ENCODE assay signal across 8 mouse cellular contexts in genomic region chr7:25010090-25010913, GRCm38 (mm10). TPM values are rescaled to one million over a fixed set of nuclear protein-coding genes. Genes with fewer than 3 reads are reported as not detected.
DNase-seq lines count a peak whose midpoint lies in the region; ATAC-seq and TF ChIP-seq lines count a peak whose summit lies in the region.

No protein-coding gene starts in this region.

- TF ChIP-seq POLR2A in bone marrow, adult 2 months (IDR thresholded peaks at IDR 0.05; ENCODE audit: borderline replicate concordance, control insufficient read depth, low read depth, low read length) = no peak

- H3K36me3 ChIP-seq in heart, embryonic 12.5 days = peaks cover 26% of the 10 kb centered on the region
- peaks cover 18% of the 10 kb centered on the region for H3K36me3 ChIP-seq in embryonic facial prominence, embryonic 14.5 days (ENCODE audit: control insufficient read depth, insufficient read depth, low read length)
- H3K36me3 ChIP-seq in hindbrain, embryonic 14.5 days (replicated peaks; ENCODE audit: control insufficient read depth, insufficient read depth) = peaks cover 41% of the 10 kb centered on the region
- H3K36me3 ChIP-seq in midbrain, embryonic 10.5 days = peaks cover 33% of the 10 kb centered on the region
- peaks cover under 1% of the 10 kb centered on the region; the same call in 1 of the 2 replicates for H3K36me3 ChIP-seq in stomach, postnatal 0 days (ENCODE audit: control insufficient read depth, insufficient read depth, low read length)

- H3K27me3 ChIP-seq in heart, embryonic 12.5 days (replicated peaks) = peaks cover 87% of the 10 kb centered on the region
- H3K27me3 ChIP-seq in embryonic facial prominence, embryonic 14.5 days (replicated peaks; ENCODE audit: control insufficient read depth, insufficient read depth, low read length) = peaks cover 81% of the 10 kb centered on the region
- H3K27me3 ChIP-seq in hindbrain, embryonic 14.5 days (ENCODE audit: control insufficient read depth, insufficient read depth, low read length) = no peaks in the 10 kb centered on the region; the same call in 1 of the 2 replicates
- peaks cover 84% of the 10 kb centered on the region for H3K27me3 ChIP-seq in midbrain, embryonic 10.5 days (ENCODE audit: low read depth, poor library complexity, severe bottlenecking)
- H3K27me3 ChIP-seq in stomach, postnatal 0 days (ENCODE audit: control insufficient read depth, insufficient read depth, low read length) = peaks cover 10% of the 10 kb centered on the region; the same call in 1 of the 2 replicates

- no peak for DNase-seq in heart, adult 9 months (ENCODE audit: low spot score in 2 of 2)
- peak; percentile 34 for DNase-seq in embryonic facial prominence, embryonic 14.5 days (ENCODE audit: low spot score)
- DNase-seq in hindbrain, embryonic 14.5 days (ENCODE audit: low spot score) = peak; percentile 68
- DNase-seq in left cerebral cortex, postnatal 25 days (ENCODE audit: low spot score in 2 of 2) = peak; percentile 75 to 82
- DNase-seq in midbrain, embryonic 10.5 days (ENCODE audit: low spot score) = peak; percentile 77
- DNase-seq in stomach, postnatal 0 days (ENCODE audit: low spot score) = peak; percentile 67

- peak; percentile 51; the same call in 1 of the 2 replicates for TF ChIP-seq CTCF in bone marrow, adult 2 months (IDR thresholded peaks at IDR 0.05; ENCODE audit: control insufficient read depth, insufficient read depth, low read length)
- TF ChIP-seq CTCF in stomach, postnatal 0 days (IDR thresholded peaks at IDR 0.05; ENCODE audit: low read depth) = peak; percentile 74

- no peak overlapping the region for H3K27ac ChIP-seq in heart, embryonic 12.5 days (ENCODE audit: poor library complexity, severe bottlenecking)
- H3K27ac ChIP-seq in bone marrow, adult 2 months (ENCODE audit: control insufficient read depth, insufficient read depth, low read depth, low read length, poor library complexity) = no peak overlapping the region
- H3K27ac ChIP-seq in embryonic facial prominence, embryonic 14.5 days (replicated peaks; ENCODE audit: low read depth, low read length) = no peak overlapping the region
- peak overlapping the region; percentile 99 for H3K27ac ChIP-seq in hindbrain, embryonic 14.5 days
- peak overlapping the region; percentile 75 for H3K27ac ChIP-seq in midbrain, embryonic 10.5 days (replicated peaks)
- H3K27ac ChIP-seq in stomach, postnatal 0 days (replicated peaks) = no peak overlapping the region

- peak overlapping the region; percentile 38 for H3K9ac ChIP-seq in heart, embryonic 12.5 days
- 0 out of 2 replicates have a peak overlapping the region, but pooled peaks have one; percentile 14 for H3K9ac ChIP-seq in embryonic facial prominence, embryonic 14.5 days (ENCODE audit: low read depth, low read length)
- H3K9ac ChIP-seq in hindbrain, embryonic 14.5 days = peak overlapping the region; percentile 66
- no peak overlapping the region for H3K9ac ChIP-seq in stomach, postnatal 0 days (ENCODE audit: low read length)

- WGBS in heart, embryonic 12.5 days = 1% methylated on average over 94 of the region's 97 CpGs
- 3% methylated on average over 97 of the region's 97 CpGs for WGBS in bone marrow, adult 2 months
- WGBS in embryonic facial prominence, embryonic 14.5 days = 1% methylated on average over 20 of the region's 97 CpGs
- 2% methylated on average over 82 of the region's 97 CpGs for WGBS in hindbrain, embryonic 14.5 days
- 1% methylated on average over 97 of the region's 97 CpGs for WGBS in midbrain, embryonic 10.5 days
- WGBS in stomach, postnatal 0 days = 7% methylated on average over 92 of the region's 97 CpGs

- no peak for ATAC-seq in heart, embryonic 12.5 days (ENCODE audit: insufficient number of reproducible peaks, low FRiP score)
- peak; percentile 21; the same call in 1 of the 2 replicates for ATAC-seq in embryonic facial prominence, embryonic 14.5 days (ENCODE audit: low read depth)
- no peak for ATAC-seq in hindbrain, embryonic 14.5 days (ENCODE audit: low FRiP score)
- ATAC-seq in stomach, postnatal 0 days (ENCODE audit: low FRiP score, low TSS enrichment) = peak; percentile 42

- peak overlapping the region; percentile 47 for H3K4me3 ChIP-seq in heart, embryonic 12.5 days
- H3K4me3 ChIP-seq in bone marrow, adult 2 months (replicated peaks; ENCODE audit: control insufficient read depth, low read depth, low read length) = no peak overlapping the region
- peak overlapping the region; percentile 39 for H3K4me3 ChIP-seq in embryonic facial prominence, embryonic 14.5 days (ENCODE audit: low read depth, low read length)
- H3K4me3 ChIP-seq in hindbrain, embryonic 14.5 days (replicated peaks; ENCODE audit: low read length) = peak overlapping the region; percentile 24
- peak overlapping the region; percentile 58 for H3K4me3 ChIP-seq in midbrain, embryonic 10.5 days
- peak overlapping the region; percentile 35 for H3K4me3 ChIP-seq in stomach, postnatal 0 days (ENCODE audit: low read depth, low read length)

- H3K4me1 ChIP-seq in heart, embryonic 12.5 days (replicated peaks) = peaks cover 29% of the 10 kb centered on the region
- H3K4me1 ChIP-seq in bone marrow, adult 2 months (ENCODE audit: control insufficient read depth, insufficient read depth, low read length) = peaks cover 4% of the 10 kb centered on the region; the same call in 1 of the 2 replicates
- peaks cover 4% of the 10 kb centered on the region; the same call in 1 of the 2 replicates for H3K4me1 ChIP-seq in embryonic facial prominence, embryonic 14.5 days (ENCODE audit: control insufficient read depth, insufficient read depth, low read length)
- H3K4me1 ChIP-seq in hindbrain, embryonic 14.5 days (replicated peaks; ENCODE audit: control insufficient read depth, insufficient read depth, low read length) = peaks cover 51% of the 10 kb centered on the region
- H3K4me1 ChIP-seq in midbrain, embryonic 10.5 days = peaks cover 60% of the 10 kb centered on the region
- H3K4me1 ChIP-seq in stomach, postnatal 0 days (replicated peaks; ENCODE audit: control insufficient read depth, insufficient read depth) = no peaks in the 10 kb centered on the region

- H3K9me3 ChIP-seq in heart, embryonic 12.5 days (replicated peaks) = no peaks in the 10 kb centered on the region
- H3K9me3 ChIP-seq in embryonic facial prominence, embryonic 14.5 days (ENCODE audit: control insufficient read depth, low read length) = no peaks in the 10 kb centered on the region
- H3K9me3 ChIP-seq in hindbrain, embryonic 14.5 days (ENCODE audit: control insufficient read depth, low read length) = no peaks in the 10 kb centered on the region
- H3K9me3 ChIP-seq in midbrain, embryonic 10.5 days (replicated peaks) = no peaks in the 10 kb centered on the region
- no peaks in the 10 kb centered on the region for H3K9me3 ChIP-seq in stomach, postnatal 0 days (ENCODE audit: control insufficient read depth, low read length)

- intact Hi-C loops in left cerebral cortex, postnatal 25 days (cut with DNase I) = no loop called here

- peak overlapping the region; percentile 83 for H3K4me2 ChIP-seq in heart, embryonic 12.5 days
- H3K4me2 ChIP-seq in embryonic facial prominence, embryonic 14.5 days (ENCODE audit: low read depth, low read length) = peak overlapping the region; percentile 64
- H3K4me2 ChIP-seq in hindbrain, embryonic 14.5 days (replicated peaks) = peak overlapping the region; percentile 65
- H3K4me2 ChIP-seq in stomach, postnatal 0 days (replicated peaks; ENCODE audit: low read depth) = peak overlapping the region; percentile 57

- no peak for TF ChIP-seq EP300 in stomach, postnatal 0 days (optimal IDR thresholded peaks at IDR 0.05)

RNA-seq across cellular contexts. Expression of gene Atp1a3, which starts 4.5 kb away (rescaled TPM):
- 2.9 and 3.8 TPM in 2 replicates for polyA plus RNA-seq in heart, embryonic 12.5 days (2016; fragmentation: Nextera tagmentation; extraction: Ambion mirVana)
- 6.1 and 13.9 TPM in 2 replicates for polyA plus RNA-seq in bone marrow, adult 2 months (2011; ENCODE audit: insufficient read depth, insufficient read length, low replicate concordance, missing spikeins)
- 7.2 and 9.0 TPM in 2 replicates for polyA plus RNA-seq in embryonic facial prominence, embryonic 14.5 days (2014; fragmentation: Nextera tagmentation; extraction: Ambion mirVana)
- 404 and 524 TPM in 2 replicates for polyA plus RNA-seq in hindbrain, embryonic 14.5 days (2014; fragmentation: Nextera tagmentation; extraction: Ambion mirVana)
- total RNA-seq in left cerebral cortex, postnatal 25 days (2021) = 1,000 to 10,000 TPM; 1,972 to 2,046 TPM
- polyA plus RNA-seq in midbrain, embryonic 10.5 days (2016; fragmentation: Nextera tagmentation; extraction: Ambion mirVana) = 11.1 and 27.0 TPM in 2 replicates
- polyA plus RNA-seq in stomach, postnatal 0 days (2015; fragmentation: Nextera tagmentation; extraction: Ambion mirVana) = 1.6 and 2.4 TPM in 2 replicates

RNA-seq across cellular contexts. Expression of gene Rabac1, which starts 37.7 kb away (rescaled TPM):
- 153 and 170 TPM in 2 replicates for polyA plus RNA-seq in heart, embryonic 12.5 days (2016; fragmentation: Nextera tagmentation; extraction: Ambion mirVana)
- polyA plus RNA-seq in bone marrow, adult 2 months (2011; ENCODE audit: insufficient read depth, insufficient read length, low replicate concordance, missing spikeins) = 31.0 and 76.4 TPM in 2 replicates
- 218 and 219 TPM in 2 replicates for polyA plus RNA-seq in embryonic facial prominence, embryonic 14.5 days (2014; fragmentation: Nextera tagmentation; extraction: Ambion mirVana)
- polyA plus RNA-seq in hindbrain, embryonic 14.5 days (2014; fragmentation: Nextera tagmentation; extraction: Ambion mirVana) = 331 and 332 TPM in 2 replicates
- total RNA-seq in left cerebral cortex, postnatal 25 days (2021) = 100 to 1,000 TPM; 266 to 283 TPM
- polyA plus RNA-seq in midbrain, embryonic 10.5 days (2016; fragmentation: Nextera tagmentation; extraction: Ambion mirVana) = 89.0 and 109 TPM in 2 replicates
- polyA plus RNA-seq in stomach, postnatal 0 days (2015; fragmentation: Nextera tagmentation; extraction: Ambion mirVana) = 290 and 293 TPM in 2 replicates

Comparison
In these comparisons a context has a peak if more than half of its experiments do, and no peak if none do; other contexts are left out.
1. ATAC-seq: peak in embryonic facial prominence, embryonic 14.5 days (single experiment) and stomach, postnatal 0 days (single experiment); none in heart, embryonic 12.5 days (single experiment) and hindbrain, embryonic 14.5 days (single experiment).
2. H3K27ac ChIP-seq: peak in hindbrain, embryonic 14.5 days (single experiment) and midbrain, embryonic 10.5 days (single experiment); none in heart, embryonic 12.5 days (single experiment), bone marrow, adult 2 months (single experiment), embryonic facial prominence, embryonic 14.5 days (single experiment) and stomach, postnatal 0 days (single experiment).
3. DNase-seq: peak in embryonic facial prominence, embryonic 14.5 days (single experiment), hindbrain, embryonic 14.5 days (single experiment), left cerebral cortex, postnatal 25 days (2 of 2), midbrain, embryonic 10.5 days (single experiment) and stomach, postnatal 0 days (single experiment); none in heart, adult 9 months (0 of 2).
4. RNA of gene Atp1a3, which starts 4.5 kb away (polyA plus RNA-seq): 404 to 524 TPM in hindbrain, embryonic 14.5 days; 6.1 to 13.9 TPM in bone marrow, adult 2 months, 11.1 to 27.0 TPM in midbrain, embryonic 10.5 days, 7.2 to 9.0 TPM in embryonic facial prominence, embryonic 14.5 days, 2.9 to 3.8 TPM in heart, embryonic 12.5 days and 1.6 to 2.4 TPM in stomach, postnatal 0 days; every median in the first group is over 10 times any median in the second.
5. Peak in every context shown above with its lines, with median percentiles within 50 percentile points of each other: H3K4me2 ChIP-seq.